ENCODE assay signal across 16 mouse cellular contexts in genomic region chr11:4401251-4401650, GRCm38 (mm10). TPM values are rescaled to one million over a fixed set of nuclear protein-coding genes. Genes with fewer than 3 reads are reported as not detected.
"Had no signal": no experiment of that assay in that cellular context is flagged by ENCODE, and none has a peak within 500 bp of the region (broad histone marks: within the 10 kb centered on the region; RNA-seq: fewer than 3 reads in every experiment).

No protein-coding gene starts in this region.

- H3K9me3 ChIP-seq: kidney, embryonic 15.5 days; limb, embryonic 15.5 days; liver, embryonic 12.5 days; neural tube, embryonic 13.5 days; stomach, embryonic 15.5 days had no signal

- H3K4me1 ChIP-seq: kidney, embryonic 15.5 days; limb, embryonic 15.5 days; neural tube, embryonic 13.5 days; stomach, embryonic 15.5 days had no signal

- H3K4me2 ChIP-seq: kidney, embryonic 15.5 days; limb, embryonic 15.5 days; liver, embryonic 12.5 days; neural tube, embryonic 13.5 days; stomach, embryonic 15.5 days had no signal

- H3K27ac ChIP-seq: kidney, embryonic 15.5 days; limb, embryonic 15.5 days; liver, embryonic 12.5 days; neural tube, embryonic 13.5 days; stomach, embryonic 15.5 days had no signal

- H3K9ac ChIP-seq: kidney, embryonic 15.5 days; limb, embryonic 15.5 days; liver, embryonic 12.5 days; neural tube, embryonic 13.5 days; stomach, embryonic 15.5 days had no signal

- ATAC-seq: liver, embryonic 12.5 days had no signal

- H3K4me3 ChIP-seq: kidney, embryonic 15.5 days; limb, embryonic 15.5 days; liver, embryonic 12.5 days; neural tube, embryonic 13.5 days; stomach, embryonic 15.5 days had no signal

- H3K36me3 ChIP-seq: kidney, embryonic 15.5 days; limb, embryonic 15.5 days; liver, embryonic 12.5 days; neural tube, embryonic 13.5 days; stomach, embryonic 15.5 days had no signal

- DNase-seq: kidney, adult 2 months; kidney, postnatal 14 days; lung, postnatal 36 days; midbrain, embryonic 14.5 days; right cerebral cortex, postnatal 14 days; thymus, adult 2 months; thymus, postnatal 25 days had no signal

- H3K27me3 ChIP-seq: kidney, embryonic 15.5 days; limb, embryonic 15.5 days; liver, embryonic 12.5 days; neural tube, embryonic 13.5 days; stomach, embryonic 15.5 days had no signal

RNA-seq across cellular contexts. Expression of gene Hormad2, which starts 39.7 kb away (rescaled TPM):
- total RNA-seq: layer of hippocampus, postnatal 14 days; left cerebral cortex, adult 18-20 months; left cerebral cortex, postnatal 10 days; monocyte, adult 5-6 weeks had no signal
- polyA plus RNA-seq: kidney, adult 2 months had no signal
